Mouse (Mus musculus): ENCODE measurements around the gene Il18r1. TPM values are rescaled to one million over a fixed set of nuclear protein-coding genes. Genes with fewer than 3 reads are reported as not detected.

The Il18r1 gene
- polyA plus RNA-seq (2016; fragmentation: Nextera tagmentation; extraction: Ambion mirVana): not detected in 2 replicates

DNA sequence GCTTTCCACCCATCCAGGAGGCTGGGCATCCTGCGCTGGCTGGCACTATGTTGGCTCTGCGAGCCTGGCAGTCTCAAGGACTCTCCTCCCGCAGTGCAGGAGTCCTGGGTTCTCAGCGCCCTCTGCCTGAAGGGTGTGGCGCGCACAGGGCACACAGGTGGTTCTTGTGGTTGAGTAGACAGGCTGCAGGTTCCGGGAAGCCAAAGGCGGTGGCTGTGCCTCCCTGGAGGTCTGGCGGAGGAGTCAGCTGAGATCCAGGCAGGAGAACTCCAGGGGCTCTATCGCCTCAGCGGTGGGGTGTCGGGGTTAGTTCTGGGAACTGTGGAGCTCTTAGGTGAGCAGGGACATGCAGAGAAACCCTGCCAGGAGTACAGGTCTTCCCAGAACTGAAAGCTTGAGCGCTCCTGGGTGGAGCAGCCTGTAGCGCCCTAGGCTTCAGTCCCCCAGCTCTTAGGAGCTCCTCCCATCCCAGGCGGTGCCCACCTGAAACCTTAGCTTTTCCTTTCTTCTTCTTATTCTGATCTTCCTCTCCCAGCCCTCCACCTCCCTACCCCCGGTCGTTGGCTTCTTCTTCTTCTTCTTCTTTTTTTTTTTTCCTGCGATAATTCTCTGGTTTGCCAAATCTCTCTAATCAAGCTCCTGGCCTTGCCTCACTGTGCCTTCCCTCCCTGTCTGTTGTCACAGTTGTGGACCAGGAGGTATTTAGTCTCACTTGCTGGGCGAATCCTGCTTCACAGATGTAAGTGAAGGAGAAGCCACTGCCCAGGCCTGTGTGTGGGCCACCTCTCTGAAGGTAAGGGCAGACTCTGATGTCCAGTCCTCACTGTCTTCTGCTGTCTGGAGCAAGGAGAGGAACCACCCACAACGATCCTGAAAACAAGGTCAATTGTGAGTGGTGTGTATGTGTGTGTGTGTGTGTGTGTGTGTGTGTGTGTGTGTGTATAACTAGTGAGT lies at the start of gene Il18r1:
Gene Il18r1, plus strand, starts transcription at position 76 of the 954 bp plus-strand sequence.
- 56% methylated on average over 20 of the region's 20 CpGs for WGBS
- Histone ChIP-seq H3K27me3 (no peaks in the 10 kb centered on the region), H3K4me1 (no peaks in the 10 kb centered on the region), H3K9me3 (no peaks in the 10 kb centered on the region), H3K27ac (no peak within 1 kb of the TSS), H3K4me2 (no peak within 1 kb of the TSS), H3K9ac (no peak within 1 kb of the TSS), H3K4me3 (replicated peaks) (no peak within 1 kb of the TSS), H3K36me3 (replicated peaks) (no peaks in the 10 kb centered on the region)
- no peak for ATAC-seq (ENCODE audit: low FRiP score)

GRCm38 (mm10) chr1:40417034-40417433 lies 48.3 kb upstream of the Il18r1 start:
- Histone ChIP-seq H3K9me3 (no peaks in the 10 kb centered on the region), H3K4me1 (no peaks in the 10 kb centered on the region), H3K27me3 (no peaks in the 10 kb centered on the region), H3K36me3 (replicated peaks) (no peaks in the 10 kb centered on the region), H3K9ac (no peak overlapping the region), H3K27ac (no peak overlapping the region), H3K4me2 (no peak overlapping the region), H3K4me3 (replicated peaks) (no peak overlapping the region)
- WGBS: 91% methylated on average over 2 of the region's 2 CpGs
- ATAC-seq (ENCODE audit: low FRiP score): no peak

DNA sequence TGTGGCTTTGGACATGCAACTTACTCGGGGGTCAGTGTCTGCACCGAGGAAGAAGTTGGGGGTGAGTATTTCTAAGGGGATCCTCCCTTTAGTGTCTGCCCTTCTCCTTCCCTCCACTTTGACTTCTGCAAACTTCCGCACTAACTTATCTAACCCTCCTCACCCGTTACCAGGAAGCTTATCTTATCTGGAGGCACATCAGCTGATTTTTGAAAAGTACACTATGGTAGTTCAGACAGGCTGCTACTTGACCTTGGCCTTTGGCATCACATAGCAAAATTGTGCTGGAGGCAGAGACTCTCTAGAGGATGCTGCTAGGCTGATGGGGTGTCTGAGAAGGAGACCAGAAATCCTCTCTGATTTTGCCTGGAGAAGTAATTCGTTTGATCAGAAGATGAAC lies 46.8 kb upstream of the Il18r1 start:
- ATAC-seq (ENCODE audit: low FRiP score): no peak
- H3K4me2 ChIP-seq: no peak overlapping the region
- H3K9ac ChIP-seq: no peak overlapping the region
- H3K4me3 ChIP-seq (replicated peaks): no peak overlapping the region
- H3K4me1 ChIP-seq: no peaks in the 10 kb centered on the region
- no peaks in the 10 kb centered on the region for H3K36me3 ChIP-seq (replicated peaks)
- H3K27me3 ChIP-seq: no peaks in the 10 kb centered on the region
- no peak overlapping the region for H3K27ac ChIP-seq
- WGBS: 85% methylated on average over 5 of the region's 5 CpGs
- no peaks in the 10 kb centered on the region for H3K9me3 ChIP-seq

GRCm38 (mm10) chr1:40423892-40424291 lies 41.5 kb upstream of the Il18r1 start:
- no peaks in the 10 kb centered on the region for H3K9me3 ChIP-seq
- H3K4me3 ChIP-seq (replicated peaks): no peak overlapping the region
- 86% methylated on average over 6 of the region's 6 CpGs for WGBS
- H3K36me3 ChIP-seq (replicated peaks): no peaks in the 10 kb centered on the region
- no peaks in the 10 kb centered on the region for H3K4me1 ChIP-seq
- H3K27ac ChIP-seq: no peak overlapping the region
- H3K4me2 ChIP-seq: no peak overlapping the region
- no peak for ATAC-seq (ENCODE audit: low FRiP score)
- H3K27me3 ChIP-seq: no peaks in the 10 kb centered on the region
- H3K9ac ChIP-seq: no peak overlapping the region

- H3K4me1 ChIP-seq: no peaks in the 10 kb centered on the region
- H3K27me3 ChIP-seq: no peaks in the 10 kb centered on the region
- no peak overlapping the region for H3K4me2 ChIP-seq
- 93% methylated on average over 9 of the region's 9 CpGs for WGBS
- no peaks in the 10 kb centered on the region for H3K36me3 ChIP-seq (replicated peaks)
- H3K9me3 ChIP-seq: no peaks in the 10 kb centered on the region
- ATAC-seq (ENCODE audit: low FRiP score): no peak
- no peak overlapping the region for H3K9ac ChIP-seq
- H3K27ac ChIP-seq: no peak overlapping the region
- no peak overlapping the region for H3K4me3 ChIP-seq (replicated peaks)
These were observed 38.1 kb upstream of the Il18r1 start for GRCm38 (mm10) chr1:40427270-40427669.

- no peak for ATAC-seq (ENCODE audit: low FRiP score)
- no peaks in the 10 kb centered on the region for H3K27me3 ChIP-seq
- no peak overlapping the region for H3K9ac ChIP-seq
- no peaks in the 10 kb centered on the region for H3K4me1 ChIP-seq
- WGBS: 94% methylated on average over 1 of the region's 1 CpGs
- H3K4me3 ChIP-seq (replicated peaks): no peak overlapping the region
- H3K36me3 ChIP-seq (replicated peaks): no peaks in the 10 kb centered on the region
- H3K9me3 ChIP-seq: no peaks in the 10 kb centered on the region
- no peak overlapping the region for H3K27ac ChIP-seq
- H3K4me2 ChIP-seq: no peak overlapping the region
These were observed 37.5 kb upstream of the Il18r1 start for GRCm38 (mm10) chr1:40427901-40428300.

- Histone ChIP-seq H3K4me3 (replicated peaks) (no peak within 1 kb of the TSS), H3K9me3 (no peaks in the 10 kb centered on the region), H3K27me3 (no peaks in the 10 kb centered on the region), H3K4me2 (no peak within 1 kb of the TSS), H3K9ac (no peak within 1 kb of the TSS), H3K4me1 (no peaks in the 10 kb centered on the region), H3K36me3 (replicated peaks) (no peaks in the 10 kb centered on the region), H3K27ac (no peak within 1 kb of the TSS)
- ATAC-seq (ENCODE audit: low FRiP score): no peak
- WGBS: 77% methylated on average over 5 of the region's 5 CpGs
These were observed 36.3 kb upstream of the Il18r1 start, which contains the start of gene Il1rl1 for GRCm38 (mm10) chr1:40428910-40429675. Gene Il1rl1 (plus strand): TSS chr1:40429570.

DNA sequence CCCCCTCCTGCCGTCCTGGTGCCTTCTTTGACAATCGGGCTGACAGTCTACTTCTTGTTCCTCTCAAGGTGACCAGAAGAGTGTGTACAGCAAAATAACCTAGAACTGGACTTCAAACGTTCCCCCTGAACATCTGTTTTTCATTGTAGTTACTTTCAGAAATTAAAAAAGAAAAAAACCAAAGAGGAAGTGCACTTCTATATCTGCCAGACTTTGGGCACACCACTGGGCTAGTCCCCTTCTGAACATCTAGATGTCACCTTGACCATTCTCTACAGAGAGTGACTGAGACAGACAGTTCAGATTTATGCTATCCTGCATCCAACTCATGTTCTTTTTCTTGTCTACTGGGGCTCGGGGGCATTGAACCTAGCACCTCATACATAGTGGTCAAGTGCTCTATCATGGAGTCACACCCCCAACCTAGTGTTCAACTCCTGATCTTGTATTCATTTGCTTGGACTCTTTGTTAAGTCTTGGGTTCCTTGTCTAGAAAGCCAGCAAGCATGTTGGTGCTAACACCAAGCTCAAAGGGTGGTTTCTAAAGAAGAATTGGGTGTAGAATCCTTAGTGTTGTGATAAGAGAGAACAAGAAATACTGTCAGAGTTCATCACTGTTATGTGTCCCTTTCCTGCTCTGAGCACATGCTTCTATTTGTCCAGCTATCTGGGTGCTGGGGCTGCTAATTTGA lies 35.1 kb upstream of the Il18r1 start:
- WGBS: 82% methylated on average over 4 of the region's 4 CpGs
- Histone ChIP-seq H3K27ac (no peak overlapping the region), H3K9ac (no peak overlapping the region), H3K4me1 (no peaks in the 10 kb centered on the region), H3K4me2 (no peak overlapping the region), H3K9me3 (no peaks in the 10 kb centered on the region), H3K36me3 (replicated peaks) (no peaks in the 10 kb centered on the region), H3K4me3 (replicated peaks) (no peak overlapping the region), H3K27me3 (no peaks in the 10 kb centered on the region)
- no peak for ATAC-seq (ENCODE audit: low FRiP score)

DNA sequence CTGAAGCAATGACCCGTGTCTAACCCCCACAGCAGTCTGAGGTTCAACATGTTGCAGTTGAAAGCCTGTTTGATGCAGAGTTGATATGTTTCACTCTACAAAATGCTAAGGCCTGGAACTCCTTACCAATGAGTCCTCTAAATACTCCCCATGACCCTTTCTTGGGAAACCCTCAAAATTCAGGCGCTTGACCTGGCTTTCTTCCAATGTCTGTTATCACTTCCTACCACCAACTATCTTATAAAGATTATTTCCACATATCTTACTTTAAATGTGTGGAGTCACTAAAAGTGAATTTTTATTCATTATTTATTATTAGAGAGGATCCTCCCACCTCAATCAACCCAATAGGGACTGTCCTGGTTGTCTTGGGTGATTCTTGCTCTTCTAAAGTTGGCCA lies 33.2 kb upstream of the Il18r1 start:
- Histone ChIP-seq H3K27ac (no peak overlapping the region), H3K4me1 (no peaks in the 10 kb centered on the region), H3K4me2 (no peak overlapping the region), H3K4me3 (replicated peaks) (no peak overlapping the region), H3K36me3 (replicated peaks) (no peaks in the 10 kb centered on the region), H3K9me3 (no peaks in the 10 kb centered on the region), H3K27me3 (no peaks in the 10 kb centered on the region), H3K9ac (no peak overlapping the region)
- no peak for ATAC-seq (ENCODE audit: low FRiP score)
- 96% methylated on average over 2 of the region's 2 CpGs for WGBS

DNA sequence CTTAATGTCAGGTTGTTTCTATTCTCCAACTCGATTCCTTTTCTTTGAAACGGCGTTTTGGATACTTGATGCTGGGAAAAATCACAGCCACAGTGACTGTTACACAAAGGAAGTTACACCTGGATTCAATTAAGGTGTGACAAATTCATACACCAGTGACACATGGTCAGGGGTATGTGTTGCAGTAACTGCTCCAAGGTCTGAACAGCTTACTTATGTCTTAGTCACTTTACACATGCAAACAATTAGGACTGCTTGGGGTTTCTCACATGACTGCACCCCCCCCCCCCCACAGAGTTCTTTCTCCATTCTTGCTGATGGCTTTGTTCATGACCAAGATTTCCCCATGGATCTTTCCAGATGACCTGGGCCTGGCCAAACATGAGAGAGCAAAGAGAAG lies 29.4 kb upstream of the Il18r1 start:
- no peaks in the 10 kb centered on the region for H3K36me3 ChIP-seq (replicated peaks)

DNA sequence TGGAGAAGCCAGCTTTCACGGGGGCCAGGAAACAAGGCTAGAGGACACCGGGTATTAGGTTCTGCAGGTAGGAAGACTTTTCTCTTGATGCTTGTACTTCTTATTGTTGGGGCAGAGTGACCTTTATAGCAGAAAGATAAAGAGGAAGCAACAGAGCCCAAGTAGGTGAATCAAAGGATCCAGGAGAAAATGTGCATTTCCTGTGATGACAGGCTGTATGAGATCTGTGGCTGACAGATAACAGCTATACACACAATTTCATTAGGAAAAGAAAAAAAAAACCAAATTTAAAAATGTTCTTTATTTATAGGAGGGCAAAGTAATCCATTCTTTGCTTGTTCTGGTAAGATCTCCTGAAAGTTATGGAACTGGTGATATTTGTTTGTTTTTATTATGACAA lies 28.0 kb upstream of the Il18r1 start:
- Histone ChIP-seq H3K9ac (no peak overlapping the region), H3K27me3 (no peaks in the 10 kb centered on the region), H3K27ac (no peak overlapping the region), H3K4me3 (replicated peaks) (no peak overlapping the region), H3K4me1 (no peaks in the 10 kb centered on the region), H3K9me3 (no peaks in the 10 kb centered on the region), H3K4me2 (no peak overlapping the region), H3K36me3 (replicated peaks) (no peaks in the 10 kb centered on the region)
- ATAC-seq (ENCODE audit: low FRiP score): no peak
- 97% methylated on average over 2 of the region's 2 CpGs for WGBS

More for the DNA sequence above, 29.4 kb upstream of the Il18r1 start:
- no peak overlapping the region for H3K9ac ChIP-seq
- no peak overlapping the region for H3K4me3 ChIP-seq (replicated peaks)
- ATAC-seq (ENCODE audit: low FRiP score): no peak
- H3K27ac ChIP-seq: no peak overlapping the region
- H3K27me3 ChIP-seq: no peaks in the 10 kb centered on the region
- no peaks in the 10 kb centered on the region for H3K4me1 ChIP-seq
- no peak overlapping the region for H3K4me2 ChIP-seq
- no peaks in the 10 kb centered on the region for H3K9me3 ChIP-seq
- WGBS: 89% methylated on average over 3 of the region's 3 CpGs

GRCm38 (mm10) chr1:40439504-40439903 lies 25.8 kb upstream of the Il18r1 start:
- no peak overlapping the region for H3K27ac ChIP-seq
- WGBS: 75% methylated on average over 8 of the region's 8 CpGs
- H3K9me3 ChIP-seq: no peaks in the 10 kb centered on the region
- ATAC-seq (ENCODE audit: low FRiP score): no peak
- H3K4me1 ChIP-seq: no peaks in the 10 kb centered on the region
- no peak overlapping the region for H3K4me2 ChIP-seq
- H3K27me3 ChIP-seq: no peaks in the 10 kb centered on the region
- H3K4me3 ChIP-seq (replicated peaks): no peak overlapping the region
- H3K9ac ChIP-seq: no peak overlapping the region
- H3K36me3 ChIP-seq (replicated peaks): no peaks in the 10 kb centered on the region

All from forebrain, embryonic 12.5 days (tissue).